Mouse (Mus musculus) cerebellum, postnatal 4 days (tissue): ENCODE results near the gene 2310030G06Rik.

Experiments
- DNase-seq, 2 experiments: peaks; one replicate each; pipeline ENCODE4 v3.0.0; 2022; ENCODE audit warnings: low spot score in 2 of 2, mixed read lengths in 1 of 2

Gene 2310030G06Rik

DNA sequence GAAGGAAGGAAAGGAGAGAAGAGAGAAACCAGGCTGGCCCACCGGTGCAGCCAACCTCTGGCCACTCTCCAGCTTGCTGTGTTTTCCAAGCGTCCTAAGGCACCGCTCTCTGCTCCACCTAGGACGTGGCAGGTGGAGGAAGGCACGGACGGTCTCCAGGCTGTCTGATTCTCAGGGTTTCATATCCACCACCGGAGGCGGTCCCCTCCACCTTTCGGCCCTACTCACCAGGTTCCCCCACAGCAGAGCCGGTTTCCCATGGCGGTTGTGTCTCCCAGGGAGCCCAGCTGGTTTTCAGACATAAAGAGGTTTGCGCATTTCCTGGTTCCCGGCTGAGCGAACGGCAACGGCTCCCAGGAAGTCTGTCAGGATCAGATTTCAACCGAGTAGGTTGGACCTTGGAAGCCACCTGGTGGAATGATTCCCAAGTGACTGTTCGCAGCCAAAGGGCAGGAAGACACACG lies at the start of gene 2310030G06Rik:
TSS of gene 2310030G06Rik (minus strand) at position 323 of the 464 bp plus-strand sequence.
- DNase-seq, result no peak

DNA sequence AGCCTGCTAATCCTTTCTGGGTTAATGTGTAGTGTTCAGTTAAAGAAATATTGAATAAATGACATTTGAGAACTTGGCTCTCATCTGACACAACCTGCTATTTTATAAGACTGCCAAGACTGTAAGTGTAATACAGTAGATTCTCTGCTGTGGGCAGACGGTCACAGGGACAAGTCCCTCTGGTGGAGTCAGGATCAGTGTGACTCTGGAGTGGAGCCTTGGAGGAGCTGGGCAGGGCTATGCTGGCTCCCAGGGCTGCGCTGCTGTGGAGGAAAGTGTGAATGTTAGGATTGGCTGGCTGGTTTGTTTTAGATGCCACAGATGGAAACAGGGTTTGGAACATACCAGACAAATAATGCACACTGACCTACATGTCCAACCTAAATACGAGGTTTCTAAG lies 48.9 kb upstream of the 2310030G06Rik start:
- DNase-seq, result no peak

DNA sequence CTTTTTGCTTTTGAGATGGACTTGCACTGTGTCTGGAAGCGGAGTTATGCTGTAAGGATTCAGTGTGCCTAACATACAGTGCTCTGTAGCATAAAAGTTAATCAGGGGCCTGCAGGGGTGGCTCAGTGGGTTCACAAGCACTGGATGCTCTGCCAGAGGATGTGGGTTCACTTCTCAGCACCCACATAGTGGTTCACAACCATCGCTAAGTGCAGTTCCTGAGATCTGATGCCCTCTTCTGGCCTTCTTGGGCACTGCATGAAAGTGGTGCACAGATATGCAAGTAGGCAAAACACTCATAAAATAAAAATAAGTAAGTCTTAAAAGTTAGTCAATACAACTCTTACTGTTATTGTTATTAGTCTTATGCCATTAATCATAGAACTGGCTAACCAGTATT lies 35.8 kb upstream of the 2310030G06Rik start:
- DNase-seq, result peak in 1 of 2 experiments; percentile 34

DNA sequence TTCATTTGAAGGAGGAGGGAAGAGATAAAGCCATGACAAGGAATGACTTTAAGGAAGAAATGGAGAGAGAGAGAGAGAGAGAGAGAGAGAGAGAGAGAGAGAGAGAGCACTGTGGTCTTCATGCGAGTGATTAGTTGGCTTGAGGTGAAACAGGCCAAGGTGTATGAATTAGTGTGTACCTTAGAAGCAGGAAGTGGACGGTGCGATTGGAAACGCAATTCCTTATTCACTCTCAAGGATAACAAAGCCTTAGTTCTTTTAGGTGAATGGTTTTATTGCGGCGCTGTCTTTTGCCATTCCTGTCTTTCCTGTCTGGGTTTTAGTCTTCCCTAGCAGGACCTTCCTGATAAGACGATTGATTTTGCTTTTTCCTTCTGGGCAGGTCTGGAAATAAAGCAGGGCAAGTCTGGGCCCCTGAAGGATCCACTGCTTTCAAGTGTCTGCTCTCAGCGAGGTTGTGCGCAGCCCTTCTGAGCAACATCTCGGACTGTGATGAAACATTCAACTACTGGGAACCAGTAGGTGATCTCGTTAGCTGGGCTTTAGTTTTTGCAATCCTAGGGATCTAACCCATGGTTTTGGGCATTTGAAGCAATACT lies 29.9 kb upstream of the 2310030G06Rik start:
- no peak for DNase-seq

DNA sequence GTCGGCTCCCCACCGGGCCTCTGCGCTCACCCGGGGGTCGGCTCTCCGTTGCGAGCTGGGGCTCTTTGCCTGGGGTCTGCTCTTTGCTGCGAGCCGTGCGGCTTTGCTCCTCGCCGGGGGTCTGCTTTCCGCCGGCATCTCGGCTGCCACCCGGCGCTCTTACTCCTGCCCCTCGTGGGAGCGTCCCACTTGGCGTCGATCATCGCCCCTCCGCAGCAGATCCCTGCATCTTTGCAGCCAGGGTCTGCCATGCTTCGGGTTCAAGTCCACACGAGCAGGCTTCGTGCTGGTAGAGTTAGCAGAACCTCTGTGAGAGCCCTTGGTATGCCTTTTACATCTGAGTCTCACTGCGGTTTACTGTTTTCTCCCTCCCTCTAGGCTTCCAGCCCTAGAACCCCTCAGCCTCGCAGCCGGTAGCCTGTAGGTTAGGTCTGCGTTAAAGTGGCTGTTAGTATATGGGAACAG lies 29.4 kb upstream of the 2310030G06Rik start:
- DNase-seq, result no peak

DNA sequence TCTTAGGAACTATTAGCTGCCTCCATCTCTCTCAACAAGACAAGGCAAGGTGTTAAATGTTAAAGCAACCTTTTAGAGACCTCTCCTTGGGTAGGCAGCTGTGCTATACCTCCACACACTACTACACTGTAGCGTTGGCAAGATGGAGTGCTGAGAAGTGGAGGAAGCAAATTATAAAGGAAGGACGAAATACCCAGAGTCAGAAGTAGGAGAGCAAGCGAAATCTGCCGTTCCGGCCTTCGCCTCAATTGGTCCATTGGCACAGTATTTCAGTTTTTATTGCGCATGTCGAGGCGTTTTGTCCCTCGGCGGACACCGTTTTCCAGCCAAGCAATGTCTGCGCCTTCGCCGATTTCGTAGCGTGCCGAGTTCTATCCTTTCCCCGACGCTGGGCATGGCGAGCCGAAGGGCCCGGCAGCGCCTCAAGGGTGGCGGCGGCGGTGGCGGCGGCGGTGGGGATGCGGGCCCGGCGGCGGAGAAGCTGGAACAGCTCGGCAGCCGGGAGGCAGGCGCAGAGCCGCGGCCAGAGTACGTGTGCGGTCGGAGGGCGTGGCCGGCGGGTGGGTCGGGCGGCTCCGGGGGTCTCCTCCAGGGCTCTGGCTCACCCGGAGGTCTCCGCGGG lies 28.8 kb upstream of the 2310030G06Rik start, which contains the start of the genes Alg9 and 1110032A03Rik:
TSS of gene Alg9 (plus strand) at position 29 of the 622 bp plus-strand sequence.
TSS of gene 1110032A03Rik (minus strand) at position 530 of the 622 bp plus-strand sequence.
- peak; percentile 88 to 94 for DNase-seq

DNA sequence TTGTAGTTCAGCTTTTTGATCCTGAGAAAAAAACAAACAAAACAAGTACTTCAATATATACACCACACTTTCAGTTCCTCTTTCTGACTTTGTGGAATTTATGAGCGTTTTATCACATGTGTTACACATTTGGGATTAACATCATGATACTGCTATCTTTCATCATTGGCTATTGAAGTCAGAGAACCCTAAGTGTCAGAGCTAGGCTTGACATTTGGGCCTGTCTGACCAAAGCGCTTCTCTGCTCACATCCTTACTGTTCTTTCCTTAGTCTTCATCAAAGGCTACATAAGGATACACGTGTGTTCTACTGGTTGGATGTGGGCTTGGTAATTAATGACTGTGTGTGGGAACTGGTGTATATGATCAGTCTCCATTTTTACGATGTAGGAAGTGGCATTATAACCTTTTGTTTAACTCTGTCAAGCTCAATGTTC lies 27.7 kb upstream of the 2310030G06Rik start:
- no peak for DNase-seq

DNA sequence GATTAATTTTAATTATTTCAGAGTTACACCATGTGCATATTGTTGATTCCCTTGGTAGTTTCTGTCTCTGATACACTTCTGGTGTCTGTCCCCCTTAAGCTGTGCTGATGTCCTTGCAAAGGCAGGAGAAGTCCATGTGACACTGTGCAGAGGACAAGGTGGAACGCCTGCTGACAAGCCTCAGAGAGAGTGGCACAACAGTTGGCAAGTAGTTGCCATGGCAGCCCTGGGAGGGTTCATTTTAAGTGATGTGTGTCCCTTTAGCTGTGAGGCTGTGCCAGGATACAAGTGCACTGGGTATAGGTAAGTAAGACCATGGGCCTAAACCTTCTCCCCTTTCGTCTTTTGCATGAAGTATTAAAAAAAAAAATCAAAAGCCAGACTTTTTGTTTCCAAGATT lies 23.7 kb upstream of the 2310030G06Rik start:
- DNase-seq, result no peak

DNA sequence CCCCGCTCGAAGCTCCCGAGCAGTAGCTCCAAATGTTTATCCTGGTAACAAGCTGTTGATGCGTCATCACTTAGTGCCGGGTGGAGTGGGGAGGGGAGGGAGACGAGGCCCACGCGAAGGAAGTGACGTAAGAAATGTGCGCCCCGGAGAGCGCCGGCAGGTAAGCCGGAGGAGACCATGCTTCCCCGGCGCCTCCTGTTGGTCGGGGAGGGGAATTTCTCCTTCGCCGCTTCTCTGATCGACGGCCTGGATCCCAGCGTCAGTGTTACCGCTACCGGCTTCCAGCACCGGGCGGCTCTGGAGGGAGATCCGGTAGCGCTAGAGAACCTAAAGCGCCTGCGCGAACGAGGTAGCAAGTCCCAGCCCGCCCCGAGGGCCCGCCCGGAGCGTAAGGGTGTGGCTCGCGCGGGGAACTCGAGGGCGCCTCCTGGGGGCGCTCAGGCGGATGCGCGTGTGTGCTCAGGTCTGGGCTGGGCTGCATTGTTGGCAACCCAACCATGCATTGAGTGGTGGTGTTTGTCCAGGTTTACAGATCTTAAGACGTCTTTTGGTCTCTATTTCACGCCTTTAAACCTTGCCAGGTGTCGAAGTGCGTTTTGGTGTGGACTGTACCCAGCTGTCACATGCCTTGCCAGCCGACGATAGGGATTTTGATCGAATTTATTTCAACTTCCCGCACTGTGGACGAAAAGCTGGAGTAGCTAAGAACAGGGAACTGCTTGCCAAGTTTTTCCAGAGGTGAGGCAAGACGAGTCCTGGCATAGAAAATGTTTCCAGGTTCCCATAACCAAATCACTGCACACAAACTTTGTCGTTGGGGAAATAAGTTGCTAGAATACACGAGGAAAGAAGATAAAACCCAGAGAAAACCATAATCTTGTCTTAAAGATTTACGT lies 22.0 kb upstream of the 2310030G06Rik start, which contains the start of gene Fdxacb1:
TSS of gene Fdxacb1 (plus strand) at position 130 of the 896 bp plus-strand sequence.
- peak; percentile 96 to 97 for DNase-seq

DNA sequence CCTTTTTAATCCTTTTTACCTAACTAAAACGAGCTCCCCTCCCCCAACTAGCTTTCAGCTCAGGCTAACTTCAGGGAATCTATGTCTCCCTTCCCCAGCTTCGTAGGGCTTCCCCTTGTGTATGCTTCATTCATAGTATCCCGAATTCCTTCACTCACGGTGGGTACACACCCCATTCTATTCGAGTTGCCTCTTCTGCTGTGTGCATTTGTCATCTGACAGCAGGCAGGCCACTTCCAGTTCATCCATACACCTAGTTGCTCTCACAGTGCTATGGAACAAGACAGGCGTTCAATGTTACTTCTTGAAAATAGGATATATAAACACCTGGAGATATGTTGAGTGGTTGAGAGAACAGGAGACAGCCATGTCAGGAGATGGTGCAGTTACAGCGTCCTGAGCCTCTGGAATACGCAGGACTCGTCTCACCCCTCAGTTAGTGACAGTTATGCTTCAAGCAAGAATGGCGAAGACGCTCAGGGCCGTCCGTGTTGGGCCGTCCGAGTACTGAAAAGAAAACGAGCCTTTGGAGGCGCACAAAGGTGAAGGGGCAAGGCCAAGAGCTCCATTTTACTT lies 21.3 kb upstream of the 2310030G06Rik start:
- no peak for DNase-seq

DNA sequence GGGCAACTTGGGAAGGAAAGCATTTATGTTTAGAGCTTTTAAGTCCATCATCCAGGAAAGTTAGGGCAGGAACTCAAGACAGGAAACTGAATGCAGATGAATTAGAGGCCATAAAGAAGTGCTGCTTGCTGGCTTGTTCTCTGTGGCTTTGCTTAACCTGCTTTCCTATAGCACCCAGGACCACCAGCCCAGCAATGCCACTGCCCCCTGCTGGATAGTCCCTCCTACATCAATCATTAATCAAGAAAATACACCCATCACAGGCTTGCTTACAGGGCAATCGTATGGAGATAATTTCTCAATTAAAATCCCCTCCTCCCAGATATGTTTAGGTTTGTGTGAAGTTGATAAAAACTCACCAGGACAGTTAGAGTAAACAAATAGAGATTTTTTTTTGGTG lies 17.0 kb upstream of the 2310030G06Rik start:
- DNase-seq, result no peak

DNA sequence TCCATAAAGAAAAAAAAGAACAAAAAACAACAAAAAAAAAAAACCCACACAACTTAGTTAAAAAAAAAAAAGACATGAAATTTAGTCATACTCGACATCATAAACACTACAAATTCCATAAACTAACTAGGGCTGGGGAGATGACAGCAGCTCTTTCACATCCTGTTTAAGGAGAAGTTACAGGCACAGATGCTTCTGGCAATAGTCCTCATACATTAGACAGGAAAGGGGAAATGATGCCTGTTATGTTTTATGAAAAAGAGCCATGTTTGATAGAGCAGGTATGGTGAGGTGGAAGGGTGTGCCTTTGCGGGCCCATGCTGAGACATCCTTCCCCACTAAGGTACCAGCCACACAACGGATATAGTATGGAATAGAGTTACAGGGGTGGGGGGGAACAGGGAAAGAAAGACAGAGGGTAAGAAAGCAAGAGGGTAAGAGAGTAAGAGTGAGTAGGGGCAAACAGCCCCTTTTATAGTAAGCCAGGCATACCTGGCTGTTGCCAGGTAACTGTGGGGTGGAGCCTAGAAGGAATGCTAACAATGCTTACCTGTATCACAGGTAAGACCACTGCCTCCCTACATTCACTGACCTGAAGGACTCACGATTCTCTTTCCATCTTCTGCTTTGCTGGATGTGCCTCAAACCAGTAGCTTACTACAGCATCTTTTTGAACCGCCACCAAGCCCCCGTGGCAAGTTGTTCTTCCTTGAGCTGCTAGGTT lies 15.3 kb upstream of the 2310030G06Rik start:
- no peak for DNase-seq

DNA sequence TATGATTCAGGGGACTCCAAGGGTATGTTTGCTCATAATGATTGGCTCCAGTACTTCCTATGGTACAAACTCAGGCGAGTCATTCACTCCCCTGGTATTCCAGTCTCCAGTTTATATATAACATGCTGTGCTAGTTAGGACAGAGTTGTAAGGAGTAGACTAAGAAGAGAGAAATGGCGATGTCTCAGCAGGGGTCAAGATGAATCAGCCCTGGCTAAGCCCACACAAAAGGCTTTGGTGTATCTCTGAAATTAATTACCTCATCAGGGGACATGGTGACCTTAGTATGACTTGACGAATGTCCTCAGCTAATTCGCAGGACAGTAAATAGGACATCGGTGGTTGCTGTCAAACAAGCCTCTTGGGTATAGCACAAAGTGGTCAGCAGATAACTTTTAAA lies 10.4 kb upstream of the 2310030G06Rik start:
- no peak for DNase-seq

DNA sequence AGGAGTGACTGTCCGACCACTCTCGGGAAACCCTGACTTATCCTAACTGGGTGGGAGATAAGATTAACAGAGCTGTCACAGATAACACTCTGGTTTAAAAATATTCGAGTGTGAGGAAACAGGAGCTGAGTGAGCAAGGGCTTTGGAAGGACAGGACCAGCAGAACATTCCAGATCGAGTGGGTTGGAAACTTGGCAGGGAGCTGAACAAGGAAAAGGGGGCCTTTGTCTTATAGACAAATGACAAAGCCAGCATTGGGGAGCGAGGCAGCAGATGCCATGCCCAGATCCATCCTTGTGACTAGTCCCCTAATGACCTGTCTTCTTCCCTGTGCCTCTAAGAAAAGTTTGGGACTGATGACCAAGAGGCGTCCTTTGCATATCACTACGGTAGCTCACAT lies 7.6 kb upstream of the 2310030G06Rik start:
- no peak for DNase-seq

DNA sequence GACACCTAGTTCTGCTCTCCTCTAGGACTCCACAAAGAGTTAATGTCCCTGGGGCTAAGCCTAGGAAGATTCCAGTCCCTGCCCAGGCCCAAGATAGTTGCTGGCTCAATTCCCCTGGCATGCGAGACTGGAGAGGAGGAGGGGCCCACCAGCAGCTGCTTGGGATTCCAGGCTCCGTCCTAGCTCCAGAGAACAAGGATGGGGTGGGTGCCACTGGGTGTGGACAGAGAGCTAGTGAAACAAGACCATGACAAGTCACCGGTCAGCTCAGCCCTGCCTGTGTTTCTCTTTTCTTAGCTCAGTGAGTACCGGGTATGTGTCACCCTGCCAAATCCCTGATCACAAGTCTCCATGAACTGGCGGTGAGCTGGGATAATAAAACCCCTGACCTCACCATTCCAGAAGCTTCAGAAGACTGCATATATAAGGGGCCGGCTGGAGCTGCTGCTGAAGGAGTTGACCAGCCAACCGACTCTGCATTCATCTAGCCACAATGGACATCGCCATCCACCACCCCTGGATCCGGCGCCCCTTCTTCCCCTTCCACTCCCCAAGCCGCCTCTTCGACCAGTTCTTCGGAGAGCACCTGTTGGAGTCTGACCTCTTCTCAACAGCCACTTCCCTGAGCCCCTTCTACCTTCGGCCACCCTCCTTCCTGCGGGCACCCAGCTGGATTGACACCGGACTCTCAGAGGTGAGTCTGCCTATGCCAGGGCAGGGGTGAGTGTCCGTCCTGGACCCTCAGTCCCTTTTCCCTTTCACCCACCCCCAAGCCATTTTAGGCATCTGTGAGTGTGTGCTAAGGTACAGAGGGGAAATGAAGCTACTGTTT lies 6.7 kb upstream of the 2310030G06Rik start:
- DNase-seq, result peak in 1 of 2 experiments; percentile 46

DNA sequence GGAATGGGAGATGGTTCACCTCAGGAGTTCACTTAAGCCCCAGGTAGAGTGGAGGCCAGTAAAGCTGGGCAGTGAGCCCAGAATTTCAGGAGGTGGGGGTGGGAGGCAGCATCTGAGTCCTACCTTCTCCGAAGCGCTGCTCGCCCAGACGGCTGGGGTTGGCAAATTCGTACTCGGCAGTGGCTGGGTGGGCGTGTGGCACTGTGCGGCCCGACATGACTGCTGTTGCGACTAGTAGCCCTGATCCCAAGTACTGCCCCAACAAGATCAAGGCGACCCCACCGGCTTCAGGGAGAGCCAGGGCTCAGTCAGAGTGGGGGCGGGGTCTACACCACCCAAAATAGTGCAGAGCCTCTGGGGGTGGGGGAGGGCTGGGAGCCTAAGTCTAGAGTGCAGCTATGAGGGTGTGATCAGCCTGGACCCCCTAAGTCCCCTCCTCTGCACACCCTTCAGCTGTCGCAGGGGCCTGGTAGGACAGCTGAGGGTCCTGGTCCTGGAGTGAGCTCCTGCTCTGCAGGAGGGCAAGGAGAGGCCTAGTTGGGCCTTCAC lies 5.8 kb upstream of the 2310030G06Rik start, which contains the start of gene Hspb2:
TSS of gene Hspb2 (minus strand) at position 301 of the 549 bp plus-strand sequence.
- no peak for DNase-seq

DNA sequence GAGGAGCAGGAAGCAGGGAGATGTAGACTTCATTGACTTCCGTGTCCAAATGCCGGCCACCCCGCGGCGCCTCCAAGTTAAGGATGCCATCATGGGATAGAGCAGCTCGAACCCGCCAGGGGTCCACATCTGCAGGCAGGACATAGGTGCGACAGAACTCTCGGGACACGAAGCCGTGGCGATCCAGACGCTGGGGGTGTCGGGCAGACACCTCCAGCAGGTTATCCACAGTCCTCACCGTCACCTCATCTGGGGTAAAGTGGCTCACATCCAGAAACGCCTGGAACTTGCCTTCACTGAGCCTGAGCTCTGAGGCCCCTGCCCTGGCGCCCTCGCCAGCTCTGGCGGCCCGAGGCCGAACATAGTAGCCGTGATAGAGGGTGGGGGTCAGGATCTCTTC lies 5.0 kb upstream of the 2310030G06Rik start, which contains the start of gene Cryab:
TSS of gene Cryab (plus strand) at position 3 of the 400 bp plus-strand sequence.
- no peak for DNase-seq

DNA sequence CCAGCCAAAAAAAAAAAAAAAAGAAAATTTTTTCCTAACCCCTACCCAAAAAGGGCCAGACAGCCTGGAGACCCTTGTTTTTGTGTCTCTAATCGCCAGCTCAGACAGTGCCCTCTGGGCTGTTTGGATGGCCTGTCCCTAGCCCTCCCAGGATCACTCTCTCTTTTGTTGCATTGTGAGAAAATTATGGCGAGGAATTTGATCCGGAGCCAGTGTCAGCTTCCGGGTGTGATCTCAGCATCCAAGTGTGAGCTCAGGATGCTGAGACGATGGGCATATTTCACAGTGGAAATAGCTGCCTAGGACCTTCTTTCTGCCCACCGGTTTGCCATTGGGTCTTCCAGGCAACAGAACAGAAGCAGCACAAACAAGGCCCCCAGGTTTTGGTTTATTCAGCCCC lies 4.4 kb upstream of the 2310030G06Rik start:
- DNase-seq, result no peak

DNA sequence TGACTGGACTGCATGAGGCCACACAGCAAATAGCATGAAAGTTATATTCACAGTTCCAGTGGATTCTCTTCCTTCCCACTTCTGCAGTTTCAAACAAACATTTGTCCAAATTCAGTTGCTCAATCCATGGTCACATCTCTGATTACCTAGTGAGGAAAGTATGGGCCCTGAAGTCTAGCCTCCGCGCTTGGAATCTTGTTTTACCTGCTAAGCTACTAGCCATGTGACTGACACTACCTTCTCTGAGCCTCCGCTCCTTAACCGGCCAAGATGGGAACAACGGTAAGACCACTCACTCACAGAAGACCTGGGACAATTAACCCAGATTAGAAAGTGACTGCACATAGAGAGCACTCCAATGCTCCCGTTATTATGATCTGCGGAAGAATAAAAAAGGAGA lies 530 bp downstream of the 2310030G06Rik start:
- no peak for DNase-seq

DNA sequence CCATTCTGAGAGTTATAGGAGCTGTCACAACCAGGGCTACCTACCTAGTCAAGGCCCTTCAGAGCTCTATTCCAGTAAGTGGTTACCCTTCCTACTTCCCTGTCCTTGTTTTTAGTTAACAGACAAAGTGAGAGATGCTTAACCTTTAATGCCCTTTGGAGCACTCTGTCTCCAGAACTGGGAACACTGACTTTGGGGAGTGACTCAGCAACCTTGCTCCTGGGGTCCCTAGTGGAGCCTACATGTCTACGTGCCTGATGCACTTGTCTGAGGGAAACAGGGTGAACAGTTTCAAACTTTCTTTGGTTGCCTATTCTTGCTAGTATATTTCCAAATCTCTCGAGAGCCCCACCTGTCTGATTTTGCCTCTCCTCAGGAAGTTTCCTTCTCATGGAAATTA lies 3.6 kb downstream of the 2310030G06Rik start:
- no peak for DNase-seq
